Mouse (Mus musculus) lung, postnatal 4 days (tissue): Measurements from ENCODE around the gene Chst13.

Experiments used
- DNase-seq, 2 experiments: peaks; one replicate each; pipeline ENCODE4 v3.0.0; 2021

The Chst13 gene

GRCm38 (mm10) chr6:90319475-90320191 lies 5.4 kb downstream of the Chst13 start:
- DNase-seq = no peak

- DNase-seq = no peak
Observed at GRCm38 (mm10) chr6:90319019-90319418, 6.0 kb downstream of the Chst13 start.

GRCm38 (mm10) chr6:90317510-90318258 lies 7.3 kb downstream of the Chst13 start:
- DNase-seq = no peak

- no peak for DNase-seq
Observed at GRCm38 (mm10) chr6:90315961-90316360, 9.0 kb downstream of the Chst13 start.

GRCm38 (mm10) chr6:90308839-90309778 lies 15.9 kb downstream of the Chst13 start:
- no peak for DNase-seq

- no peak for DNase-seq
Observed at GRCm38 (mm10) chr6:90306315-90306975, 18.5 kb downstream of the Chst13 start.

GRCm38 (mm10) chr6:90300919-90301318 lies 24.1 kb downstream of the Chst13 start, which contains the start of gene BC048671:
BC048671 (plus strand) TSS chr6:90301219.
- no peak for DNase-seq

- DNase-seq = no peak
Observed at GRCm38 (mm10) chr6:90288265-90288664, 36.7 kb downstream of the Chst13 start.
